Mouse (Mus musculus): ENCODE measurements around the gene Hagh. TPM values are rescaled to one million over a fixed set of nuclear protein-coding genes. Genes with fewer than 3 reads are reported as not detected.

Gene Hagh
- polyA plus RNA-seq, 1 experiment from 2014 or later, result 83.1 TPM

DNA sequence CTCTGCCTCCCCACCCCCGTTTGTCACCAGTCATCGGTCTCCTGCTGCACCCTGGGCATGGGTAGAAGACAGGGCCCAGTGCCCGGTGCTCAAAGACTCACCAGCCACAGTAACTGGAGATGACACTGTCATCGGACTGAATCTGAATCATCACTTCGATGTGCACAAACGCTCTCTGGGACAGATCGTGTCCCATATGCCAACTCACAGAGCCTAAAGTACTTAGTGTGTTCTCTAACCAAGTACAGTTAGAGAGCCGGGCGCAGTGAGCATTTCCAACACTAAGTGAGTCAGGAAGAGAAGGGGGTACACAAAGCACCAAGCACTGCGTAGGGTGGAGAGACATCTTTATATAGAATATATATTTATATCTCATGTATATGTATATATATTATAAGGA, 28.0 kb downstream of the Hagh start:
- DNase-seq (no peak), ATAC-seq (ENCODE audit: low read depth) (no peak)
- Histone ChIP-seq H3K4me1 (replicated peaks) (no peaks in the 10 kb centered on the region), H3K4me3 (replicated peaks) (no peak overlapping the region), H3K27me3 (no peaks in the 10 kb centered on the region; the same call in 1 of the 2 replicates), H3K9me3 (replicated peaks) (no peaks in the 10 kb centered on the region), H3K27ac (no peak overlapping the region), H3K36me3 (peaks cover 32% of the 10 kb centered on the region), H3K4me2 (no peak overlapping the region), H3K9ac (no peak overlapping the region)
- WGBS (ENCODE audit: insufficient replicate concordance), result 87% methylated on average over 10 of the region's 10 CpGs

GRCm38 (mm10) chr17:24873695-24874404, 33.9 kb downstream of the Hagh start:
- ATAC-seq (ENCODE audit: low read depth), result no peak
- H3K9ac ChIP-seq, result no peak overlapping the region
- H3K36me3 ChIP-seq, result no peaks in the 10 kb centered on the region
- no peaks in the 10 kb centered on the region for H3K9me3 ChIP-seq (replicated peaks)
- H3K4me3 ChIP-seq (replicated peaks), result no peak overlapping the region
- no peak overlapping the region for H3K27ac ChIP-seq
- peaks cover 25% of the 10 kb centered on the region for H3K4me1 ChIP-seq (replicated peaks)
- H3K27me3 ChIP-seq, result no peaks in the 10 kb centered on the region; the same call in 1 of the 2 replicates
- WGBS (ENCODE audit: insufficient replicate concordance), result 35% methylated on average over 4 of the region's 4 CpGs
- DNase-seq, result no peak
- no peak overlapping the region for H3K4me2 ChIP-seq

GRCm38 (mm10) chr17:24874405-24874745, 34.4 kb downstream of the Hagh start:
- H3K27me3 ChIP-seq, result no peaks in the 10 kb centered on the region; the same call in 1 of the 2 replicates
- no peaks in the 10 kb centered on the region for H3K9me3 ChIP-seq (replicated peaks)
- ATAC-seq (ENCODE audit: low read depth), result no peak
- H3K4me1 ChIP-seq (replicated peaks), result peaks cover 25% of the 10 kb centered on the region
- H3K4me3 ChIP-seq (replicated peaks), result no peak overlapping the region
- no peak for DNase-seq
- no peaks in the 10 kb centered on the region for H3K36me3 ChIP-seq
- no peak overlapping the region for H3K4me2 ChIP-seq
- H3K27ac ChIP-seq, result no peak overlapping the region
- no peak overlapping the region for H3K9ac ChIP-seq
- WGBS (ENCODE audit: insufficient replicate concordance), result 37% methylated on average over 1 of the region's 1 CpGs

DNA sequence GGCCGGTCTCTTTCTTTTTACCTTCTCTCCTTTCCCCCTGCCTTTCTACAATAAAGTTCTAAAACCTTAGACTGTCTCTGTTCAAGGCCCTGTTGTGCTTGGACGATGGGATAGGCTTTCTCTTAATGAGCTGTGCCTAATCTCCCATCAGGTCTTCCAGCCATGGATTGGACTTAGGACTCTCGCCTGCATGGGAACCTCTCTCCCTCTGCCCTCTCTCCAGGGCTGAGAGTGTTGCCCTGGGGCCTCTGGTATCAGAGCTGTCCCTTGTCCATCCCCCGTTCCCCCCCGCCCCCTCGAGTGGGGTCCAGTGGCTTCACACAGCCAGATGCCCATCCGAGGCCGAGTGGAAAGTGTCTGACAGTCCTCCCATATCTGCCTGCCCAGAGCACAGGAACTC, 35.0 kb downstream of the Hagh start:
- ATAC-seq (ENCODE audit: low read depth), result no peak
- 61% methylated on average over 8 of the region's 8 CpGs for WGBS (ENCODE audit: insufficient replicate concordance)
- Histone ChIP-seq H3K9me3 (replicated peaks) (no peaks in the 10 kb centered on the region), H3K9ac (no peak overlapping the region), H3K27ac (no peak overlapping the region), H3K4me1 (replicated peaks) (peaks cover 25% of the 10 kb centered on the region), H3K27me3 (no peaks in the 10 kb centered on the region; the same call in 1 of the 2 replicates), H3K4me3 (replicated peaks) (no peak overlapping the region), H3K36me3 (no peaks in the 10 kb centered on the region), H3K4me2 (no peak overlapping the region)
- no peak for DNase-seq

- ATAC-seq (ENCODE audit: low read depth) (peak; percentile 53), DNase-seq (no peak)
- Histone ChIP-seq H3K27me3 (no peaks in the 10 kb centered on the region), H3K27ac (peak overlapping the region; percentile 65), H3K4me1 (replicated peaks) (peaks cover 30% of the 10 kb centered on the region), H3K4me2 (peak overlapping the region; percentile 32), H3K9ac (peak overlapping the region; percentile 23), H3K4me3 (replicated peaks) (no peak overlapping the region), H3K36me3 (peaks cover 9% of the 10 kb centered on the region), H3K9me3 (replicated peaks) (no peaks in the 10 kb centered on the region)
- 56% methylated on average over 10 of the region's 10 CpGs for WGBS (ENCODE audit: insufficient replicate concordance)
These were observed 37.6 kb downstream of the Hagh start for GRCm38 (mm10) chr17:24877336-24878116.

GRCm38 (mm10) chr17:24878117-24878397, 38.1 kb downstream of the Hagh start:
- no peak for DNase-seq
- peak; percentile 21; the same call in 1 of the 2 replicates for ATAC-seq (ENCODE audit: low read depth)
- Histone ChIP-seq H3K4me3 (replicated peaks) (no peak overlapping the region), H3K9ac (peak overlapping the region; percentile 36), H3K4me2 (peak overlapping the region; percentile 32), H3K9me3 (replicated peaks) (no peaks in the 10 kb centered on the region), H3K36me3 (peaks cover 14% of the 10 kb centered on the region), H3K27ac (peak overlapping the region; percentile 65), H3K27me3 (no peaks in the 10 kb centered on the region), H3K4me1 (replicated peaks) (peaks cover 30% of the 10 kb centered on the region)
- 48% methylated on average over 5 of the region's 5 CpGs for WGBS (ENCODE audit: insufficient replicate concordance)

- no peak for DNase-seq
- H3K4me3 ChIP-seq (replicated peaks), result no peak overlapping the region
- no peak for ATAC-seq (ENCODE audit: low read depth)
- H3K36me3 ChIP-seq, result peaks cover 19% of the 10 kb centered on the region
- peak overlapping the region; percentile 32; the same call in 1 of the 2 replicates for H3K4me2 ChIP-seq
- peak overlapping the region; percentile 36; the same call in 1 of the 2 replicates for H3K9ac ChIP-seq
- H3K4me1 ChIP-seq (replicated peaks), result peaks cover 31% of the 10 kb centered on the region
- H3K27me3 ChIP-seq, result no peaks in the 10 kb centered on the region
- H3K27ac ChIP-seq, result peak overlapping the region; percentile 65
- WGBS (ENCODE audit: insufficient replicate concordance), result 71% methylated on average over 8 of the region's 8 CpGs
- no peaks in the 10 kb centered on the region for H3K9me3 ChIP-seq (replicated peaks)
These were observed 38.6 kb downstream of the Hagh start for GRCm38 (mm10) chr17:24878531-24878930.

DNA sequence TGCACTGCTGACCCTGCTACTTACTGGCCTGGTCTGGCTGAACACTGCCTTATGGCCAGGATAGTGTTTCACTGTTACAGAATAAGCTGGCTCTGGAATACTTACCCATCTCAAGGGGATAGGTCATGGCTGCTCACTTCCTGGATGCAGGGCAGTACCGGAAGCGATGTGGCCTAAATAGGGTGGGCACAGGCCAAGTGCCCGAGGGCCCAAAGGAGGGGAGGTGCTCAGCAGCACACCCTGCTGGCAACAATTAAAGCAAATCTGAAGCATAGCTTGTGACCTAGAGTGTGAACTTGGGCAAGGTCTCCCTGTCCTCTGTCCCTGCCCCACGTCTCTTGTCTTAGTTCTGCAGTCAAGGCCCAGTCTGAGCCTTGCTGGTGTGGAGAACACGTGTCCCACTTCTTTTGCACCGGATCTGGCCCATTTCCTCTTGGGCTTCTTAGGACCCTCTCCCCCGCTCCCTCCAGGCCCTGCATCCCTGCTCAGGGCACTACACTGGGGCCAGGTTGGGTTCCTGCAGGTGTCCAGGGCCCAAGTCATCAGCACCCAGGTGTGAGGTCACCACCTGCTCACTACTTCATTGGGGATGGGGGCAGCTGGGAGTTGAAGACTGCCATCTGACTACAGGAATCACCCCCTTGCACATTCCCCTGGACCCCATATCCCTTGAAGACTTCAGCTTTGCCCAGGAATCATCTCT, 41.9 kb downstream of the Hagh start:
- H3K9ac ChIP-seq, result no peak overlapping the region
- WGBS (ENCODE audit: insufficient replicate concordance), result 45% methylated on average over 7 of the region's 7 CpGs
- no peak overlapping the region for H3K4me3 ChIP-seq (replicated peaks)
- peaks cover 35% of the 10 kb centered on the region for H3K36me3 ChIP-seq
- H3K4me1 ChIP-seq (replicated peaks), result peaks cover 44% of the 10 kb centered on the region
- DNase-seq (no peak), ATAC-seq (ENCODE audit: low read depth) (no peak)
- no peak overlapping the region for H3K27ac ChIP-seq
- H3K9me3 ChIP-seq (replicated peaks), result no peaks in the 10 kb centered on the region
- H3K27me3 ChIP-seq, result no peaks in the 10 kb centered on the region
- H3K4me2 ChIP-seq, result no peak overlapping the region

- peak overlapping the region; percentile 99 for H3K4me3 ChIP-seq (replicated peaks)
- H3K27ac ChIP-seq, result no peak overlapping the region
- peaks cover 52% of the 10 kb centered on the region for H3K4me1 ChIP-seq (replicated peaks)
- peak overlapping the region; percentile 88 for H3K9ac ChIP-seq
- H3K36me3 ChIP-seq, result peaks cover 46% of the 10 kb centered on the region
- no peak for DNase-seq
- no peak for ATAC-seq (ENCODE audit: low read depth)
- H3K4me2 ChIP-seq, result peak overlapping the region; percentile 95
- 72% methylated on average over 6 of the region's 6 CpGs for WGBS (ENCODE audit: insufficient replicate concordance)
- H3K9me3 ChIP-seq (replicated peaks), result no peaks in the 10 kb centered on the region
- H3K27me3 ChIP-seq, result no peaks in the 10 kb centered on the region
These were observed 44.4 kb downstream of the Hagh start for GRCm38 (mm10) chr17:24884391-24884790.

GRCm38 (mm10) chr17:24885356-24886133, 45.6 kb downstream of the Hagh start:
- DNase-seq (no peak), ATAC-seq (ENCODE audit: low read depth) (0 out of 2 replicates have a peak, but pooled peaks have one; percentile 0)
- peak overlapping the region; percentile 88 for H3K9ac ChIP-seq
- H3K27ac ChIP-seq, result peak overlapping the region; percentile 70
- no peaks in the 10 kb centered on the region for H3K9me3 ChIP-seq (replicated peaks)
- H3K27me3 ChIP-seq, result no peaks in the 10 kb centered on the region
- H3K36me3 ChIP-seq, result peaks cover 57% of the 10 kb centered on the region
- H3K4me2 ChIP-seq, result peak overlapping the region; percentile 95
- H3K4me3 ChIP-seq (replicated peaks), result peak overlapping the region; percentile 99
- H3K4me1 ChIP-seq (replicated peaks), result peaks cover 56% of the 10 kb centered on the region
- 16% methylated on average over 22 of the region's 22 CpGs for WGBS (ENCODE audit: insufficient replicate concordance)
